Mouse (Mus musculus) fibroblast of lung, adult 2 months (primary cell): ENCODE measurements around the gene Adad1.

Source experiments
- DNase-seq: peaks from one replicate; pipeline ENCODE4 v3.0.0-alpha.2; 2011; ENCODE audit warnings: low read depth

Adad1 gene

GRCm38 (mm10) chr3:37169283-37169682 lies 106.0 kb downstream of the Adad1 start:
- DNase-seq, result no peak
